Mouse (Mus musculus) stomach, postnatal 0 days (tissue): ENCODE results near the gene Gm10134. TPM values are rescaled to one million over a fixed set of nuclear protein-coding genes. Genes with fewer than 3 reads are reported as not detected.

ENCODE experiments used
- ATAC-seq: fragments of 200-750 bp; cut with Nextera tagmentation; 2 replicates; pipeline ENCODE4 v1.8.0; 2017; ENCODE audit not compliant: low FRiP score, low TSS enrichment
- DNase-seq: peaks from one replicate; pipeline ENCODE4 v3.0.0-alpha.2; 2016; ENCODE audit warnings: low spot score
- H3K27ac ChIP-seq: fragments of 300-500 bp; sonication (generic); replicated peaks from 2 replicates; pipeline ENCODE4 v1.5.1; 2014; ENCODE audit warnings: mild to moderate bottlenecking, control low read depth
- H3K27me3 ChIP-seq: fragments of 300-500 bp; sonication (generic); 2 replicates; pipeline ENCODE4 v1.6.1; 2014; ENCODE audit warnings: low read length; ENCODE audit not compliant: control insufficient read depth, insufficient read depth
- H3K36me3 ChIP-seq: fragments of 300-500 bp; sonication (generic); 2 replicates; pipeline ENCODE4 v1.6.1; 2014; ENCODE audit warnings: low read length, mixed read lengths; ENCODE audit not compliant: control insufficient read depth, insufficient read depth
- H3K4me1 ChIP-seq: fragments of 300-500 bp; sonication (generic); replicated peaks from 2 replicates; pipeline ENCODE4 v1.6.1; 2014; ENCODE audit warnings: antibody characterized with exemption; ENCODE audit not compliant: control insufficient read depth, insufficient read depth
- H3K4me2 ChIP-seq: fragments of 300-500 bp; sonication (generic); replicated peaks from 2 replicates; pipeline ENCODE4 v1.6.1; 2014; ENCODE audit warnings: low read depth, mild to moderate bottlenecking, control low read depth, moderate library complexity
- H3K4me3 ChIP-seq: fragments of 300-500 bp; sonication (generic); 2 replicates; pipeline ENCODE4 v1.5.1; 2014; ENCODE audit warnings: low read depth, low read length, control low read depth
- H3K9ac ChIP-seq: fragments of 300-500 bp; sonication (generic); 2 replicates; pipeline ENCODE4 v1.6.1; 2014; ENCODE audit warnings: mild to moderate bottlenecking, low read length, control low read depth, mixed read lengths
- H3K9me3 ChIP-seq: fragments of 300-500 bp; sonication (generic); 2 replicates; pipeline ENCODE4 v1.6.1; 2016; ENCODE audit warnings: low read length; ENCODE audit not compliant: control insufficient read depth
- CTCF ChIP-seq: IDR thresholded peaks from 2 replicates; pipeline ENCODE4 v1.5.1; 2016; ENCODE audit warnings: antibody characterized with exemption, low read depth, mild to moderate bottlenecking, moderate library complexity
- EP300 ChIP-seq: optimal IDR thresholded peaks from 2 replicates; pipeline ENCODE3; 2016; ENCODE audit warnings: antibody characterized with exemption
- WGBS: fragments of 180-500 bp; shearing (Covaris S2); extraction: QIAGEN DNeasy Blood & Tissue Kit; methylation state at CpG from one replicate; pipeline ENCODE4 v1.1.7; 2014; 5-methylcytosine and 5-hydroxymethylcytosine counted together
- polyA plus RNA-seq: library from polyadenylated mRNA; unstranded; fragments of >200 nt; fragmentation: Nextera tagmentation; extraction: Ambion mirVana; gene quantifications from 2 replicates; pipeline ENCODE4 v1.2.1, GENCODE M21; 2015

The Gm10134 gene
- polyA plus RNA-seq, 1 experiment from 2014 or later = 6.2 TPM

- peak; percentile 31 for DNase-seq
- no peaks in the 10 kb centered on the region for H3K9me3 ChIP-seq
- peaks cover 3% of the 10 kb centered on the region; the same call in 1 of the 2 replicates for H3K4me1 ChIP-seq
- TF ChIP-seq EP300 = no peak
- TF ChIP-seq CTCF = no peak
- H3K4me2 ChIP-seq = peak within 1 kb of the TSS; percentile 43
- H3K4me3 ChIP-seq = peak within 1 kb of the TSS; percentile 20; the same call in 1 of the 2 replicates
- peak within 1 kb of the TSS; percentile 23 for H3K9ac ChIP-seq
- no peaks in the 10 kb centered on the region for H3K27me3 ChIP-seq
- WGBS = 60% methylated on average over 5 of the region's 5 CpGs
- no peaks in the 10 kb centered on the region for H3K36me3 ChIP-seq
- peak; percentile 59 for ATAC-seq
- peak within 1 kb of the TSS; percentile 67 for H3K27ac ChIP-seq
Measured at GRCm38 (mm10) chr2:28496671-28497070, 9.2 kb upstream of the Gm10134 start, which contains the start of gene Gbgt1. Gbgt1 (plus strand) TSS chr2:28496891.

GRCm38 (mm10) chr2:28497561-28497960 is 8.3 kb upstream of the Gm10134 start:
- Histone ChIP-seq H3K9me3 (no peaks in the 10 kb centered on the region), H3K4me1 (peaks cover 3% of the 10 kb centered on the region; the same call in 1 of the 2 replicates), H3K36me3 (no peaks in the 10 kb centered on the region), H3K27me3 (no peaks in the 10 kb centered on the region), H3K27ac (no peak overlapping the region), H3K4me3 (no peak overlapping the region), H3K9ac (no peak overlapping the region), H3K4me2 (peak overlapping the region; percentile 43)
- 81% methylated on average over 5 of the region's 5 CpGs for WGBS
- TF ChIP-seq CTCF (no peak), EP300 (no peak)
- DNase-seq (no peak), ATAC-seq (no peak)

- 75% methylated on average over 4 of the region's 4 CpGs for WGBS
- DNase-seq (no peak), ATAC-seq (no peak)
- TF ChIP-seq EP300 (no peak), CTCF (no peak)
- Histone ChIP-seq H3K4me3 (no peak overlapping the region), H3K36me3 (0 out of 2 replicates have a peak, but pooled peaks cover 2% of the 10 kb centered on the region), H3K4me1 (peaks cover 3% of the 10 kb centered on the region; the same call in 1 of the 2 replicates), H3K9me3 (no peaks in the 10 kb centered on the region), H3K27me3 (no peaks in the 10 kb centered on the region), H3K4me2 (no peak overlapping the region), H3K9ac (no peak overlapping the region), H3K27ac (no peak overlapping the region)
Measured at GRCm38 (mm10) chr2:28498431-28498830, 7.5 kb upstream of the Gm10134 start.

- no peak for DNase-seq
- Histone ChIP-seq H3K4me2 (no peak overlapping the region), H3K27ac (no peak overlapping the region), H3K9me3 (no peaks in the 10 kb centered on the region), H3K27me3 (no peaks in the 10 kb centered on the region), H3K4me1 (no peaks in the 10 kb centered on the region; the same call in 1 of the 2 replicates), H3K9ac (no peak overlapping the region), H3K36me3 (0 out of 2 replicates have a peak, but pooled peaks cover 2% of the 10 kb centered on the region), H3K4me3 (no peak overlapping the region)
- 75% methylated on average over 10 of the region's 10 CpGs for WGBS
- no peak for TF ChIP-seq CTCF
- TF ChIP-seq EP300 = no peak
- ATAC-seq = no peak
Measured at GRCm38 (mm10) chr2:28502987-28503386, 2.9 kb upstream of the Gm10134 start.

- Histone ChIP-seq H3K27ac (no peak overlapping the region), H3K27me3 (no peaks in the 10 kb centered on the region), H3K4me1 (no peaks in the 10 kb centered on the region), H3K4me2 (no peak overlapping the region), H3K4me3 (no peak overlapping the region), H3K9me3 (no peaks in the 10 kb centered on the region), H3K36me3 (0 out of 2 replicates have a peak, but pooled peaks cover 2% of the 10 kb centered on the region), H3K9ac (no peak overlapping the region)
- ATAC-seq = no peak
- TF ChIP-seq CTCF = no peak
- TF ChIP-seq EP300 = no peak
- 87% methylated on average over 13 of the region's 13 CpGs for WGBS
- no peak for DNase-seq
Measured at GRCm38 (mm10) chr2:28504676-28505075, 1.2 kb upstream of the Gm10134 start.

GRCm38 (mm10) chr2:28506291-28506690 is 396 bp downstream of the Gm10134 start:
- ATAC-seq (no peak), DNase-seq (no peak)
- Histone ChIP-seq H3K4me3 (no peak overlapping the region), H3K27ac (no peak overlapping the region), H3K36me3 (0 out of 2 replicates have a peak, but pooled peaks cover 2% of the 10 kb centered on the region), H3K4me2 (no peak overlapping the region), H3K4me1 (no peaks in the 10 kb centered on the region), H3K9me3 (no peaks in the 10 kb centered on the region), H3K9ac (no peak overlapping the region), H3K27me3 (no peaks in the 10 kb centered on the region)
- WGBS = 74% methylated on average over 6 of the region's 6 CpGs
- TF ChIP-seq CTCF = no peak
